Mouse (Mus musculus): ENCODE data around the gene Gbp3. TPM values are rescaled to one million over a fixed set of nuclear protein-coding genes. Genes with fewer than 3 reads are reported as not detected.
"Not testable (repeated sequence)": the region's sequence is repeated elsewhere in the genome, so short reads cannot be mapped to it uniquely, and the experiment has no call there.

Gbp3 gene
- total RNA-seq (2021) = 1 to 10 TPM; 3.0 to 3.9 TPM
- long read RNA-seq, experiment 1, partial matches to known transcripts = 0 of 5 reads
- long read RNA-seq, experiment 1, other reads (novel, unspliced or antisense) = 4 of 5 reads
- long read RNA-seq, experiment 2, partial matches to known transcripts = 1 of 9 reads
- long read RNA-seq, experiment 2, other reads (novel, unspliced or antisense) = 4 of 9 reads

DNA sequence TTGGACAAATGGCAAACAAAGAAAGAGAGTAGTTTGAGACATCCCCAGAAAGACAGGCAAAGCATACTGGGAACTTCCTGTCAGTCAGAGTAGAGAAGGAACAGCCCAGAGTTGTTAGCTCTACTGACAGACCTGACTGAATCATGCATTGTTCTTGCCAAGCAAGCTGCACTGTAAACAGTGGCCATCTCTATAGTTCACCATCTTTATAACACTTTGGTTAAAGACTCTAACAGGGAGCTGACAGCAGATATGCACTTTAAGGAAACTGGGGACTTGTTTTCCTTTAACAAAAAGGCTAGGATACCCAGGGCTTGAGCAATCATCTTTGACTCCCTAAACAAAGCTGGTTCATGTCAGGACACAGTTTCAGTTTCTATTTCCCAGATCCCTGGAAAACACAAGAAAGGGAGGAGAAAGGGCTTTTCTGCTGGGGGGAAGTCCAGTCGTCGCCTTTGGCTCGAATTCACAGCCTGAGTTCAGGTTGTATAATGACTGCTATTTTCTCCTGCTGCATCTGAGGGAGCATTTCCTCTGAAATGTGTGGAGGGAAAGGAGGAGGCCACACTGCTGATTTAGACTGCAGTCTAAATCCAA, at the start of gene Gbp3:
Gene Gbp3 (plus strand): TSS at position 395 of the 597 bp plus-strand sequence.
- DNase-seq (ENCODE audit: low spot score in 2 of 2) = peak; percentile 4 to 7

DNA sequence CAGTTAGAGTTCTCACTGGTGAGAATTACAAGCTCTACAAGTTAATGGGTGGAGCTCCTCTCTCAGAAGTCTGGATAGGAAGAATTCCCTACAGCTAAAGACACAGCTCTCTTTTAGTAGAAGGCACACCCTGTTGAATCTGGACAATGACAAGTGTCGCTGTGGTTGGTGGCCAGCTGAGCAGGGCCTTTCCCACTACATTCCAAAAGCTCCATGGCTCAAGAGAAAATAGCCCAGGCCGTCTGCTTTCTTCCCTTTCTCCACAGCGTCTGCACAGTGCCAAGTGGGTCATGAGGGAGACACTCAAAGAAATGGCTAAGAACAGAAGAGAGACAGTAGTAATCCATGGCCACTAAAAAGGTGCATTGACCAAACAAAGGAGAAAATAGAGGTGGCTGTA, 31.7 kb upstream of the Gbp3 start:
- DNase-seq (ENCODE audit: low spot score in 2 of 2) = no peak

DNA sequence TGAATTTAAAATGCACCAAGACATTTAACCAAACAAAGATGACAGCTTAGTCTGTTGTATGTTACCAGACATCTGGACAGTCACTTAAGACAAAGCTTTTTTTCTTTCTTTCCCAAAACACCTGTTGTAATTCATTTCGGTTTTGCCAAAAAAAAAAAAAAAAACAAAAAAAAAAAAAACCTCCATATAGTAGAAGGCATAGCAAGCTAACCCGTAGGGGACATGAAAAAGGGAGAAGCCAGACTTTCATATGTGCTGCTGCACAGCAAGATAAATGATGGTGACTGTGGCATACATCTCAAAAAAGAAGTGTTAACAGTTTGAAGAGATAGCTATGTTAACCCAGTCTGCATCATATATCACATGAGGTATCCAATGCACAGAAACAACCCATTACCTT, 30.2 kb upstream of the Gbp3 start:
- DNase-seq (ENCODE audit: low spot score in 2 of 2) = no peak

DNA sequence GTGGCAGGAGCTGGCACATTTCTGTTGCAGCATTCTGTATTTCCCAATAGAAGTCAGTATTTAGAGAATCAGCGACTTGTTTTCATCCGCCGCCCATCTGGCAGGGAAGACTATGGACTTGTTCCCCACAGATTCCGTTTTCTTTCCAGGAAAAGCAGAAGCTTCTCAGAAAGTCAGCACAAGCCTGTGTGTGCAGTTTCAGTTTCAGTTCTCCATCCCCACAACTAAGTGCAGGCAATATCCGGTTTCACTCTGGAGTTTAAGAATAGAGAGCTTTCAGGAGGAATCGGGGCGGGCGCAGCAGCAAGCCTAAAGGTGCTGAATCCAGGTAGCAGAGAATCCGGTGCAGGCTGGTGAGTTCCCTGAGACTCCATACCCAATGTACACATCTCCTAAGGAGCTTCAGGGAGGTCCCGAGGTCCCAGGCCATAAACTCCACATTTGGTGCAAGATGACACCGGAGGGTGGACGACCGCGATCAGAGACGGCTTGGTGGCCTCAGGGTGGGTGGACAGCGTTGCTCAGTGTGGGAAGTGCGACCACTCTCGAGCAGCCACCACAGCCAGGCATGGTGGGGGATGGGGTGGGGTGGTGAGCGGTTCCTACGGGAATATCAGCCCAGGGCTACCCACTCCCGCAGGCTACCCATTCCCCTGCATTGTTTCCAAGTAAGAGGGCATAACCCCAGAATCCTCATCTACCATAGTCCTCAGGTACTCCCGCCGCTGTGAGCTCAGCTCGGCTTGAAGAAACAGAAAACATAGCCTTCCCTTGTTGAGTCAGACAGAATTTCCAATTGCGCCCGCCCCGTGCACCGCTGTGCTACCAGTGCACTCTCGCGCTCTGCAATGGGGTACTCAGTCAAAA, 29.5 kb upstream of the Gbp3 start, which contains the start of gene Gbp7:
Gene Gbp7 (plus strand): TSS at position 256 of the 867 bp plus-strand sequence.
- DNase-seq (ENCODE audit: low spot score in 2 of 2) = peak; percentile 20 to 63

DNA sequence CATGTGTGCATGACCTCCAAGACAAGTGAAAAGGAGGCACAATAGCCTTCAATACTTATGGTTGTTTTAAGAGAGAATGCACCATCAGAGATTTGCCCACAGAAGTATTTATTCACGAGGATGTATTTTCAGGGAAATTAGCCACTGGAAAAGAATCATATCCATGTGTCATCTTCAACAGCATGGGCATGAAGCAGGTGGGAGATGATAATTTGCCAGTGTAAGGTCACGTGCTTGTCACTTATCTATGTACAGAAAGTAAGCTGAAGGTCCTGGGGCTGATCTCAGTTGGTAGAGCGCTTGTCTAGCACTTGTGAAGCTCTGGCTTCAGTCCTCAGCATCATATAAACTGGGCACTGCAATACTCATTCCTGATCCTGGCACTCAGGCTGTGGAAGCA, 28.2 kb upstream of the Gbp3 start:
- no peak for DNase-seq (ENCODE audit: low spot score in 2 of 2)

DNA sequence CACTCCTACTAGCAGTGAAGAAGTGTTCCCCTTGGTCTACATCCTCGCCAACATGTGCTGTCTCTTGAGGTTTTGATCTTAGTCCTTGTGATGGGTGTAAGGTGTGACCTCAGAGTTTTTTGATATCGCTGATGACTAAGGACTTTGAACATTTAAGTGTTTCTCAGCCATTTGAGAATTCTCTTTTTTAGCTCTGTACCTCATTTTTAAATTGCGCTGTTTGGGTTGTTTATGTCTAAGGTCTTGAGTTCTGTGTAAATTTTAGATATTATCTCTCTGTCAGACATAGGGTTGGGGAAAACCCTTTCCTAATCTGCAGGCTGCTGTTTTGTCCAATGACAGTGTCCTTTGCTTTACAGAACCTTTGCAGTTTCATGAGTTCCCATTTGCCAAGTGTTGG, 26.6 kb upstream of the Gbp3 start:
- DNase-seq (ENCODE audit: low spot score in 2 of 2) = no peak

DNA sequence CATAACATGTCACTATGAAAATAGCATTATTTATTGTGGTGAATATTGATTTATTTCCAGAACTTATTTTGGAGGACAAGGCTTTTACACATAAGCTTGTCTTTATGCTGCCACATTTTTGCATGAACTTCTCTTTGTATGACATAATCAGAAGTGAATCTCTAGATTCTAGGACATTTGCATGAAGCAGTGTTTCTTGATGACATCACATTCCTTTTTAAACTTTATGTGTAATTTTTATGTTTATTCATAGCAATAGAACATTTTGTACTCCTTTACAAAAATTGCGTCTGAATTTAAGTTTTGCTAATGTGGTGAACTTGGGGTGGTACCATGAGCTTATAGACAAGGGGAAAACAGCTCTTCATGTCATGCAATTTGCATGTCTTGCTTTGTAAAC, 24.2 kb upstream of the Gbp3 start:
- DNase-seq (ENCODE audit: low spot score in 2 of 2) = no peak

DNA sequence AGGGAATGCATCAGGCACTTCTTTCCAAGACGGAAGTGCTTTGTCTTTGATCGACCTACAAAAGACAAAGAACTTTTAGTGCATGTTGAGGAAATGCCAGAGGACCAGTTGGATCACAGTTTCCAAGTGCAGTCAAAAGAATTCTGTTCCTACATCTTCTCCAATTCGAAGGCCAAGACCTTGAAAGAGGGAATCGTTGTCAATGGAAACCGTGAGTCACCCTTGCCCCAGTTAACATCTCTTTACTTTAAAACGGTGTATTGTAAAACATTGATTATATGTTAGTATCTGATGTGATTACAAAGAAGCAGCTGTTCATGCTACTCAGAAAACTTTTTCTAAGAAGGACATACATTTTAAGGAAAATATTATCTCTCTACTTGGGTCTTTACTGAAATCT, 18.4 kb upstream of the Gbp3 start:
- DNase-seq (ENCODE audit: low spot score in 2 of 2) = no peak

DNA sequence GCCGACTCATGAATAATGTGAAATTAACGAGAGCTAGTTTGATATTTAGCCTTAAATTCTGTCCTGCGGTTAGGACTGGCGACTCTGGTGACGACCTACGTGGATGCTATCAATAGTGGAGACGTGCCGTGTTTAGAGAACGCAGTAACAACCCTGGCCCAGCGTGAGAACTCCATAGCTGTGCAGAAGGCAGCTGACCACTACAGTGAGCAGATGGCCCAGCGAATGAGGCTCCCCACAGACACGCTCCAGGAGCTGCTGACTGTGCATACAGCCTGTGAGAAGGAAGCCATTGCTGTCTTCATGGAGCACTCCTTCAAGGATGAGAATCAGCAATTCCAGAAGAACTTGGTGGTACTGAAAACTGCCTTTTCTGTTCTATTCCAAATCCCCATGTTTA, 17.1 kb upstream of the Gbp3 start:
- not testable (repeated sequence) for DNase-seq (ENCODE audit: low spot score in 2 of 2)

DNA sequence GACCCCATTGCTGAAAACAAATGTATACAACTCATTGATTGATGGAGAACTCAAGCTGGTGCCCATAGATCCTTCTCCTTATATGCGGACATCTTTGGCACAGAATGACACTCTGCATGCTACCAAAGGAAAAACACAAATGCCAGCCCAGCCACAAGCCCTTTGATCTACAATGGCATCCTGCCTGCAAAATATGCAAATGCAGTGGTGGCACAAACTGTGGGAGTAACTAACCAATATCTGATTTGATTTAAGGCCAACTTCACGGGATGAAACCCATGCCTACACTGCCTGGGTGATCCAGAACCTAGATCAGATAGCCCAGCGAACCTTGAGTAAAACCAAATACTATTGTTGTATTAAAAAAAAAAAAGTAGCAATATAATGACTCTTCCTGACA, 13.1 kb upstream of the Gbp3 start:
- no peak for DNase-seq (ENCODE audit: low spot score in 2 of 2)

DNA sequence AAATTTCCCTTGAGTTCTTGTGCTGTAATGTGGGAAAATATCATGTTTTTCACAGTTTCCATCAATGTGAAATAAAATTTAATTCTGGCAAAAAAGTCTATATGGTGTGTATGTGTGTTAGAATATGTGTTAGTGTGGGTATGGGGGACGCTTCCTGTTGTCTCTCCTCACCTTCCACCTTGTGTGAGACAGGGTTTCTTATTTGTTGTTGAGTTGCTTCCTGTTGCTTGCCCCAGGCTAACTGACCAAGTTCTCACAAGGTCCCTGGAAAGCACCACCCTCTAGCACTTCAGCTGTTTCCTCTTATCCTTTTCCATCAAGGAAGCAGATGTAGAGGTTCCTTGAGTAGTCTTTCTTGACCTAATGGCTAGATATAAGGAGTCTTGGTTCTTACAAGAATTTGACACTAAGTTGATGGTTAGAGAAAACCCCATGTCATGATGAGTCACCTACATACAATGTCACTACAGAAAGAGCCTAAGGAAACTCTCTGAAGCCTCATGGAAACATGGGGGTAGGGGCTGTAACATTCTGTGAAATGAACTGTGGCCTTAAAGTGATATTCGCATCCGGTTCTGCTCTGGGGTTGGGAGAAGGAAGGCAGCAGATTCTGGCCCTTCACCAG, 9.7 kb upstream of the Gbp3 start:
- no peak for DNase-seq (ENCODE audit: low spot score in 2 of 2)

DNA sequence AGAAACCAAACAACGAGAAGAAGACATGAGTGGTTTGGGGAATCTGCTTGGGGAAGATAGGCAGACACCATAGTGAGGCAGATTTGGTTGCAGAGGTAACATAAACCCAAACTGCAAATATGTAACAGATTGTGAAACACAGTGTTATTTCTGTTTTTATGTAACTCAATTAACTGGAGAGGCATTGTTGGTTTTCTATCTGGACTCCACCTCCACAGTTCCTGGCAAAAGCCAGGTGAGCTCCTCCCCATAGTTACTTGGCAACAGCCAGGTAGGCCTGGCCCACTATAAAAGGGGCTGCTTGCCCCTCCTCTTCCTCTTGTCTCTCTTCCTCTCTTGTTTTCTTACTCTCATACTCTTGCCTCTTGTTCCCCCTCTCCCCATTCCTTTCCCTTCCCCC, 5.2 kb upstream of the Gbp3 start:
- DNase-seq (ENCODE audit: low spot score in 2 of 2) = no peak

DNA sequence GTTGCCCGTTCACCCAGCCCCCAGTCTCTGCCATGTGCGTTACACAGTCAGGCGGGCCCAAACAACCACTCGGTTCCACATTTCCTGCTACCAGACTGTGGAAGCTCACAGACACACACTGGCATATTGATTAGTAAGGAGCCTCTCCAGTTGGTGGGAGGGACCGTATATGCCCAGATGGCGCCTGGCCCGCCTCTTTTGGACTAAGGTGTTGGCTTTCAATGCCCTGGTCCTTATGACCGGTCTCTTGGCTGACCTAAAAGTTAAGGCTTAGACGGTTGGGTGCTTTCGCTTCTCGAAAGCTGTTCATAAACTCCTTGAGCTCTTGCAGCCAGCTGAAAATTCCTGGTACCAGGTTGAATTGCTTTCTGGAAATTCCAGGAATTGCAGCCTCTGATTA, 4.2 kb upstream of the Gbp3 start:
- DNase-seq (ENCODE audit: low spot score in 2 of 2) = no peak

DNA sequence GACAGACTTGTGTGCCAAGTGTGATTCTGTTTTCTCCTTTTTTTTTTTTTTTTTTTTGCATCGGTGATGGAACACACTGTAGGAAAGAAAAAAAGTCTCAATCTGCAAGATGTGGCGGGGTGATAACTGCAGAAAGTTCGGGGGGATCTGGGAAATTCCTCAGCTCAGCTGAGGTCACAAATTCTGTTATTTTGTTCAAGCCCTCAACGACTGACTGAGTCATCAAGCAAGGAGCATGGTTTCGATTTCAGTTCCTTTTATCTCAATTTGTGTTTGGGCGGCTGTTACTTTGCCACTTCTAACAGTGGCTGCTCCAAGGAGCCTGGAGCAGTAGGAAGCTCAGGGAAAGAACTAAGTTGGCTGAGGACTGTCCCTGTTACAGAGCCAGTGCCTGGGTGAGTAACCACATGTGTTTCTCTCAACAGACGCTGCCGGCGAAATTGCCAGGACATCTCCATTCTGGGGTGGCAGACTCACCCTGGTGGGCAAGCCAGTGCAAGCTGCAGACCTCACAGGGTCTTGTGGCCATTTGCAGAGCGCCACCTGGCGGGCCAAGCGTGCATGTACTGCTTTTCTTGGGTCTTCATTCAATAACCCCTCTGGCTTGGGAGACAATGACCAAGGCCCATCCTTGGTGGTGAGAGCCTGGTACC, 596 bp downstream of the Gbp3 start:
- peak; percentile 66 to 84 for DNase-seq (ENCODE audit: low spot score in 2 of 2)

DNA sequence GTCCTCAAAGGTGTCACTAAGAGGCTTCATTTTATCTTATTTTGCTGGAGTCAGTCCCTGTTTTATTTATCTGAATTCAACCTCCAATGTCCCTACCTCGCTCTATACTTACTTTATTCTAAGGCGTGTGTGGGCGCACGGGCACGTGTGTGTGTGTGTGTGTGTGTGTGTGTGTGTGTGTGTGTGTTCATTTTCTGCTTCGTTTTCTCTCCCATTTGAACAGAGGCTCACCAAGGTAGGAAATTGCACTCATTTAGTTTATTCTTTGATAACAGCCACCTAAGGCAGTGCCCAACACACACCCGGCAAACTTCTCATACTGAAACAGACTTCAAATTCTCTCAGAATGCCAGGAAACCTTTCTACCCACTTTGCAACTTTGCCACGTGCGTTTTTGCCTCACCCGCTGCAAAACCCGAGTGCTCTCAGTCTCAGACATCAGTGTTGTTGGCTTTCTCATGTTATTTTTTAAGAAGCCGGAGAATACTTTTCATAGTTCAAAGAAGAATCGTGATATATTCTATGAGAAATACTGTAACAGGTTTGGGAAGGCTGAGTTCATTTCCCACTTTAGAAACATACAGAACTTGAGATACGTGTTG, 1.3 kb downstream of the Gbp3 start:
- DNase-seq (ENCODE audit: low spot score in 2 of 2) = no peak

DNA sequence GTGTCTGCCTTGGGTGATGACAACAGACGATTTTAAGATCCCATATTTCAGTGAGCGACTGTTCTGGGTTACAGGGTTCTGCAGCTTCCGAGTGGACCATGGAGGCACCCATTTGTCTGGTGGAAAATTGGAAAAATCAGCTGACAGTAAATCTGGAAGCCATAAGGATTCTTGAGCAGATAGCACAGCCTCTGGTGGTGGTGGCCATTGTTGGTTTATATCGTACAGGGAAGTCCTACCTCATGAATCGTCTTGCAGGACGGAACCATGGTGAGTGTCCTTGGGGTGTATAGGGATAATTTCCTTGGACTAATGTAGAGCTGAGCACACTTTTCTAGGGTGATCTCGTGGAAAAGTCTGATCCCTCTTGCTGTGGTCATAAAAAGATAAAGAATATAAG, 1.8 kb downstream of the Gbp3 start:
- no peak for DNase-seq (ENCODE audit: low spot score in 2 of 2)

DNA sequence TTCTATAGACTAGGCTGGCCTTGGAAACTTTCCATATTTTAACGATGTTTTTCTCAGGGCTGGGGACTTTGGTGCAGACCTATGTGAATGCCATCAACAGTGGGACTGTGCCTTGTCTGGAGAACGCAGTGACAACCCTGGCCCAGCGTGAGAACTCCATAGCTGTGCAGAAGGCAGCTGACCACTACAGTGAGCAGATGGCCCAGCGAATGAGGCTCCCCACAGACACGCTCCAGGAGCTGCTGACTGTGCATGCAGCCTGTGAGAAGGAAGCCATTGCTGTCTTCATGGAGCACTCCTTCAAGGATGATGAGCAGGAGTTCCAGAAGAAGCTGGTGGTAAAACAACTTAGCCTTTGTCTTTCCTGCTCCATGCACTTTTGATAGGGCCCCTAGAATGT, 7.7 kb downstream of the Gbp3 start:
- DNase-seq (ENCODE audit: low spot score in 2 of 2) = not testable (repeated sequence)

DNA sequence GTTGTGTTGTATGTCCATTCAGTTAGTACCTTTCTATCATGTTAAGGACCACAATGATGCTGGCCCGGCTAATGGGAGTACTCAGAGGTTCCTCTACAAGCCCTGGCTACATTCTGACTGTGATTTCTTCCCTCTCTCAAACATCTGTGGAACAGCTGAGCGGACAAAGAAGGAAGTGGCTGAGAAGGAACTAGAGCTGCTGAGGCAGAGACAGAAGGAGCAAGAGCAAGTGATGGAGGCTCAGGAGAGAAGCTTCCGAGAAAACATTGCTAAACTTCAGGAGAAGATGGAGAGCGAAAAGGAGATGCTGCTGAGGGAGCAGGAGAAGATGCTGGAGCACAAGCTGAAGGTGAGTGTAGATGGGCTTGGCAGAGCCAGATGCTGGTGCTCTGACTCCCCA, 10.9 kb downstream of the Gbp3 start:
- no peak for DNase-seq (ENCODE audit: low spot score in 2 of 2)

DNA sequence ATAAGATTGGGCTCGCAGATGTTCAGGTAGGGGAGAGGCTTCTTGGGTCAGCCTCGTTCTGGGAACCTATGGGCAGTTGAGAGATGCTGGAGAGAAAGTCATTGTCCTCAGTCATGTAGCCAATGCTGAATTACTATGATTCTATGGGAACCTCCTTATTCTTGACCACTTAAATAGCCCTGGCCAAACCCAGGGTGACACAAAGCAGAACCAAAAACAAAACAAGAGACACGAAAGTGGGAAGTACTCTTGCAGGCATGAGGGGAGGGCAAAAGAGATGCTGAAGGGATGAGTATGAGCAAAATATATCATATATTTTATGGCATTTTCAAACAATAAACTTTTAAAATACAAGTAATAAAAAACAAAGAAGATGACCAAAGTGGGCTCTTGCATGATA, 17.3 kb downstream of the Gbp3 start:
- DNase-seq (ENCODE audit: low spot score in 2 of 2) = no peak

DNA sequence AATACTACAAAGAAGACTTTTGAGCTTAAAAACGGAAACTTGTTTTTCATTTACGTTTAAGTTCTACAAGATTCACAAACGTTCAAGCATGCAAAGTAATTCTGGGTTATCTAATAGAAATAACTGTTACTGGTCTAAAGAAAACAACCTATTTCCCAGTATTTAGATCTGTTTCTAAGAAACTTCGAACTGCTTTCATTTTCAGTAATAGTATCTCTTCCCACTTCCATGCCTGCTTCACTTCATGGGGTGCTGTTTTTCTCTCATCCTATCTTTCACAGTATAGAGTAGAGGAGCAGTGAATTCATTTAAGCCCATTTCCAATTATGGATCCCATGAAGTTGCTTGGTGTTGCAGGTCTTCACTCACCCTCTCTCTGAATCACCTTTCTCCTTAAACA, 18.5 kb downstream of the Gbp3 start:
- no peak for DNase-seq (ENCODE audit: low spot score in 2 of 2)

DNA sequence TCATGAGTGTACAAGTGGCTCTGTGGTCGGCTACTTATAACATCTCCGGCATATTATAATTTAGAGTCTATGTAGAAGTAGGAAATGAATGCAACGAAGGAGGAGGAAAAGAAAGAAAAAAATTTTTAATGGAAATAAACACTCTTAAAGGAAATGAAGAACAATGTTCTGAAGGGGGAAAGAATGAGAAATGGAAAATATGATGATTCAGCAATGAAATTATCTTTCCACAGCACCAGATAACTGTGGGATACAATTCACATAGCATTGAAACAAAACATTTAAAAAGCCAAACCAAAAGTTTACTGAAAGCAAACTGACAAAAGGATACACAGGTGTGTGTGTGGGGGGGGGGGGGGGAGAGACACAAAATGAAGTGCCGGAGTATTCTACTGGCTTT, 23.2 kb downstream of the Gbp3 start:
- no peak for DNase-seq (ENCODE audit: low spot score in 2 of 2)

All from layer of hippocampus, postnatal 14 days (tissue).